Mouse (Mus musculus): ENCODE results near the gene Pla2g2e. TPM values are rescaled to one million over a fixed set of nuclear protein-coding genes. Genes with fewer than 3 reads are reported as not detected.
"Not testable (repeated sequence)": the region's sequence is repeated elsewhere in the genome, so short reads cannot be mapped to it uniquely, and the experiment has no call there.

The Pla2g2e gene
- polyA plus RNA-seq, 1 experiment from 2014 or later: not detected

DNA sequence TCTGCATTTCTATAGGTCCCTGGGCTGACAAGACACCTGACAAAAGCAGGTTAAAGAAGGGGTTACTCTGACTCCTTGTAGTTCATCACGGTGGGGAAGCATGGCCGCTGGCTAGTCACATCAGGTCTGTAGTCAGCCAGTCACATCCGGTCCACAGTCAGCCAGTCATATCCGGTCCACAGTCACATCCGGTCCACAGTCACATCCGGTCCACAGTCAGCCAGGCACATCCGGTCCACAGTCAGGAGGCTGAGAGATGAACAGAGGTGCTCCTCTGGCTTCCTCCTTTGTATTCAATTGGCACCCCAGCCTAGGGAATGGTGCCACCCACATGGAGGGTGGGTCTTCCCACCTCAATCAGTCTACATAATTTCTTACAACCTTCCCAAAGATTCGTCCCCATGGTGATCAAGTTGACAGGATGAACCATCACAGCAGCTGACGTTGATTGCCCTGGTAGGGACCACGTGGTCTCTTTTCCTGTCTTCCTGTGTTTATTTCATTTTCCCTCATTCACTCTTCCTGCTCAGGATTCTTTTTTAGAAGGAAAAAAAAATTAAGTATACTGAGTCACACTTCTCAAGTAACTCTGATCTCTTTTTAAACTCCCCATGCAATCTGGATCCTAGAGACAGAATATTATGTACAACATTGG is 14.3 kb upstream of the Pla2g2e start, which contains the start of gene Pla2g5:
Pla2g5 (minus strand) TSS at position 139 of the 655 bp plus-strand sequence.
- Histone ChIP-seq H3K27ac (replicated peaks) (no peak within 1 kb of the TSS), H3K4me2 (replicated peaks) (no peak within 1 kb of the TSS), H3K4me1 (peaks cover 5% of the 10 kb centered on the region; the same call in 1 of the 2 replicates), H3K27me3 (no peaks in the 10 kb centered on the region), H3K36me3 (no peaks in the 10 kb centered on the region), H3K9ac (replicated peaks) (no peak within 1 kb of the TSS), H3K9me3 (no peaks in the 10 kb centered on the region), H3K4me3 (no peak within 1 kb of the TSS)
- no peak for ATAC-seq (replicated peaks)
- WGBS: 77% methylated on average over 10 of the region's 10 CpGs

DNA sequence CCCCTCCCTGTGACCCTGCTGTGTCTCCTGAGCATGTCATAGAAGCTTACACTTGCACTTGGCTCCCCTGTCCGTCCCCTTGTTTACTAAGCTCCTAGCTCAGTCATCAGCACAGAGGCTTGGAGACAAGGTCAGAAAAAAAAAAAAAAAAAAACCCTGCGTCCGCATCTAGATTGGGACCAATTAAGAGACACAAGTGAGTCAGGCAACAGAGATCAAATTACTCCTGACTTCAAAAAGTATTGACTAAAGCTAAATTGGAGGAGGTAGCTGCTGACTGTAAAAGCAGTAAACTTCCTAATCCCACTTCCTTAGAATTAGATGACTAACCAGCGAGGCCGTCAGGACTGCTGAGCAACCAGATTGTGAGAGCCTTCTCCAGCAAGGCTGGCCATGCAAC is 12.7 kb upstream of the Pla2g2e start:
- no peak overlapping the region for H3K4me3 ChIP-seq
- H3K36me3 ChIP-seq: no peaks in the 10 kb centered on the region
- 42% methylated on average over 5 of the region's 5 CpGs for WGBS
- H3K9ac ChIP-seq (replicated peaks): no peak overlapping the region
- peaks cover 2% of the 10 kb centered on the region; the same call in 1 of the 2 replicates for H3K4me1 ChIP-seq
- no peaks in the 10 kb centered on the region for H3K27me3 ChIP-seq
- no peak for ATAC-seq (replicated peaks)
- H3K9me3 ChIP-seq: no peaks in the 10 kb centered on the region
- H3K27ac ChIP-seq (replicated peaks): no peak overlapping the region
- H3K4me2 ChIP-seq (replicated peaks): no peak overlapping the region

DNA sequence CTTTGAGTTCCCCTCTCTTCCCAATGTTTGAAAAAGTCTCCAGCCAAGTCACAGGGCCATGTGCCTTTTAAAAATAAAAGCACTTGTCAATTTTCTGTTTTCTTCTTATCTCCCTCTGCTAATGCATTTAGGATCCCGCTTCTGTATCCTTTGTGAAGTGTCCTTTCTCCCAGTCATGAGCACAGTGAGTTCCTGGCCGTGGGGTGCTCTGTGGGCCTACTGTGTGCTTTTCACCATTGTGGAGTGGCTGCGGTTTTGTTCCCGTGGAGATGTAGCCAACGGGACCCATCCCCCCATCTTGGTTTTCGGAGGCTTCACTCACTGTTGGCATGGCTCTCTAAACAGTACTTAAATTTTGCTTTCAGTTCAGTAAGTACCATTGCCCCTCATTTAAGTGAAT is 11.8 kb upstream of the Pla2g2e start:
- 69% methylated on average over 6 of the region's 6 CpGs for WGBS
- Histone ChIP-seq H3K4me2 (replicated peaks) (no peak overlapping the region), H3K36me3 (no peaks in the 10 kb centered on the region), H3K27me3 (no peaks in the 10 kb centered on the region), H3K27ac (replicated peaks) (no peak overlapping the region), H3K4me3 (no peak overlapping the region), H3K9me3 (no peaks in the 10 kb centered on the region), H3K4me1 (no peaks in the 10 kb centered on the region), H3K9ac (replicated peaks) (no peak overlapping the region)
- no peak for ATAC-seq (replicated peaks)

DNA sequence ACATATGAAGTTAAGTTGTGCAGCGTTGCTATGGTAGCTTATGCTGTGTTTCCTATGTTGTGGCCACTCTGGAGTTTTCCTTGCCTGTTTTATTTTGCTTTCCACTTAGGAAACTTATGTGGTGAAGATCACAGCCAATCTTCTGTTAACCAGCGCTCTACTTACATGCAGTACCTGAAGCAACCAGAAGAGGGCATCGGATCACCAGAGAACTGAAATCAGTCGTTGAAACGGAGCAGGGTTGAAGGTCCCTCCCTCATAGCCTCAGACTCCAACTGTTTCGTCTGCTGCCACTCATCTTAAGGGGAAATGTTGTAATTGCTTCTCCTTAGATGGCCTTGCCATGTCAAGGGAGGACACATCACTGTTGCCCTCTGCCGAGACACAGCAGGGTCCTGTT is 11.3 kb upstream of the Pla2g2e start:
- ATAC-seq (replicated peaks): no peak
- Histone ChIP-seq H3K4me3 (no peak overlapping the region), H3K27ac (replicated peaks) (no peak overlapping the region), H3K9me3 (no peaks in the 10 kb centered on the region), H3K4me2 (replicated peaks) (no peak overlapping the region), H3K27me3 (no peaks in the 10 kb centered on the region), H3K4me1 (no peaks in the 10 kb centered on the region), H3K36me3 (no peaks in the 10 kb centered on the region), H3K9ac (replicated peaks) (no peak overlapping the region)
- WGBS: 12% methylated on average over 7 of the region's 7 CpGs

DNA sequence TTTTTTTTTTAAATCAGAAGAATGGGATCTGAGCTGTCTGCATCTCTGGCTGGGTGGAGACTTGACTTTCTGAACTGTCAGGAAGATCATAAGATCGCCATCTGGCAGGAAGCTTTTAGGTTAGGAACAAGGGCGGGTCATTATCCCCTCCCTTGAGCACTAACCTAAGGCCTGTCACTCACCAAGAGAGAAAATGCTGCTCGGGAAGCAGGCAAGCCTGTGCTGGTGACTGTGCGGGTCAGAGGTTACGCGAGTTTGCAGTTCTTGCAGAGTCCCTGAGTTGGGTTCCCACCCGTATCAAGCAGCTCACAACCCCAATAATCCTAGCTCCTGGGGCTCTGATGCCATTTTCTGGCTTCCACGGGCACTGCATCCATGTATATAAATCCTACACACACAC is 9.1 kb upstream of the Pla2g2e start:
- no peak overlapping the region for H3K27ac ChIP-seq (replicated peaks)

DNA sequence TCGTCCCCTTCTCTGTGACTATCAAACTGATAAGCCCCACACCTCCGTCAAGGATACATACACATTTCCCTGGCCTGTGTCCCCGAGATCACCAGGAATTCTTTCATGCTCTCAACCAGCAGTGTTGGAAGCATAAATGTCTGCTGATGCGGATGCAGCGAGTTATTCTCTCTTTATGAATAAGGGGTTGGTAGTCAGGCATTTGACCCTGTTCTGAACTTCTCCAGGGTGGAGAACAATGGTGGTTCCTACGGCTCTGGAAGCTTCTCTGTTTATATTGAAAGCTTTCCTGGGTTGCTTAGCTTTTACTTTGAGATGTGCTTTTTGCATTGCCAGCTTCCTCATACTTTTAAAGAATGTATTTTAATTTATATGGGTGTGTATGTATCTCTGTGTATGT is 3.9 kb upstream of the Pla2g2e start, which contains the start of gene Gm13030:
Gm13030 (minus strand) TSS at position 101 of the 400 bp plus-strand sequence.
- Histone ChIP-seq H3K4me3 (no peak within 1 kb of the TSS), H3K27me3 (no peaks in the 10 kb centered on the region), H3K4me1 (no peaks in the 10 kb centered on the region), H3K4me2 (replicated peaks) (no peak within 1 kb of the TSS), H3K27ac (replicated peaks) (no peak within 1 kb of the TSS), H3K9ac (replicated peaks) (no peak within 1 kb of the TSS), H3K36me3 (no peaks in the 10 kb centered on the region), H3K9me3 (no peaks in the 10 kb centered on the region)
- 84% methylated on average over 6 of the region's 6 CpGs for WGBS
- ATAC-seq (replicated peaks): no peak

More for the DNA sequence above, 9.1 kb upstream of the Pla2g2e start:
- Histone ChIP-seq H3K9me3 (no peaks in the 10 kb centered on the region), H3K36me3 (no peaks in the 10 kb centered on the region), H3K4me2 (replicated peaks) (no peak overlapping the region), H3K4me3 (no peak overlapping the region), H3K4me1 (no peaks in the 10 kb centered on the region), H3K27me3 (no peaks in the 10 kb centered on the region), H3K9ac (replicated peaks) (no peak overlapping the region)
- ATAC-seq (replicated peaks): no peak
- WGBS: 57% methylated on average over 8 of the region's 8 CpGs

DNA sequence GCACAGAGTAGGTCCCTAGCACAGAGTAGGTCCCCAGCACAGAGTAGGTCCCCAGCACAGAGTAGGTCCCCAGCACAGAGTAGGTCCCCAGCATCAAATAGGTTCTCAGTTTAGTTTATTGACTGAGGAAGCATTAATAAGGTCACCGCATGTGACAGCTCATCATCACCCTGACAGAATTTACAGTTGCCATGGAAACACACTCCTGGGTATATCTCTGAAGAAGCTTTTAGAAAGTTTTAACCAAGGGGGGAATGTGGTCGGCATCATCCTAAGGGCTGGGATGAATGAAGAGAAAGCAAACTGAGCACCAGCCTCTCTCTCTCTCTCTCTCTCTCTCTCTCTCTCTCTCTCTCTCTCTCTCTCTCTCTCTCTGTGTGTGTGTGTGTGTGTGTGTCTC is 2.5 kb upstream of the Pla2g2e start:
- not testable (repeated sequence) for H3K4me2 ChIP-seq (replicated peaks); H3K36me3 ChIP-seq; H3K27ac ChIP-seq (replicated peaks); ATAC-seq (replicated peaks); H3K9me3 ChIP-seq; H3K4me1 ChIP-seq; H3K4me3 ChIP-seq; H3K9ac ChIP-seq (replicated peaks); H3K27me3 ChIP-seq
- 71% methylated on average over 2 of the region's 2 CpGs for WGBS

DNA sequence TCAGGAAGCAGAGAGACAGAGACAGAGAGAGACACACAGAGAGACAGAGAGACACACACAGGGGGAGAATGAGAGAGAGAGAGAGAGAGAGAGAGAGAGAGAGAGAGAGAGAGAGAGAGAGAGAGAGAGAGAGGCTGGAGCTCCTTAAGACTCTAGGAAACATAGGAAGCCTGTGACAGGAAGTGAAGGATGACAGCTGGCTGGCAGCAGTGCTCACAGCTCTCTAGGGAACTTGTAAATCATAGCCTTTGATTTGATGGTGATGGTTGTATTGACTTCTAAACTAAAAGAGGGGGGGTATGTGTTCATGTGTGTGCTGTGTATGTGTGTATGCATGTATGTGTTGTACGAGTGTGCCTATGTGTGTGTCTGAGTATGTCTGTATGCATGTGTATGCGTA is 1.8 kb upstream of the Pla2g2e start:
- Histone ChIP-seq H3K9ac (replicated peaks) (no peak overlapping the region), H3K27ac (replicated peaks) (no peak overlapping the region), H3K4me3 (no peak overlapping the region), H3K4me1 (no peaks in the 10 kb centered on the region), H3K9me3 (no peaks in the 10 kb centered on the region), H3K4me2 (replicated peaks) (no peak overlapping the region), H3K36me3 (no peaks in the 10 kb centered on the region), H3K27me3 (no peaks in the 10 kb centered on the region)
- WGBS: 99% methylated on average over 2 of the region's 2 CpGs
- ATAC-seq (replicated peaks): no peak

DNA sequence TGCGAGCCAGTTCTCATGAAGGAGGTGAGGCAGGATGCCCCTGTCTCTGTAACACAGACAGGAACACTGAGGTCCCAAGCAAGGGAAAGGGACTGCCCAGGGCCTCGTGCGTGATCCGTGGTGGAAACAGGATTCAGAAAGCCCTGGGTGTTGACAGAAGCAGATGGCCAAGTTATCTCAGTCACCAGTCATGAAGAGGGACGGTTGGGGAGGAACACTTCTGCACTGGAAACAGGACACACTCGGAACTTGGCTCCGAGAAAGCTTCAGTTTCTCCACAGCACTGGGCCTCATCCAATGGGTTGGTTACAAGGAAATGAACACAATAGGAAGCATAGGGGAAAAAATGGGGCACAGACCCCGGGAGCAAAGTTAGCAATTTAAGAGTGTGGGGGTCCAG is 1.0 kb downstream of the Pla2g2e start:
- Histone ChIP-seq H3K9me3 (no peaks in the 10 kb centered on the region), H3K4me3 (no peak overlapping the region), H3K4me2 (replicated peaks) (no peak overlapping the region), H3K9ac (replicated peaks) (no peak overlapping the region), H3K4me1 (0 out of 2 replicates have a peak, but pooled peaks cover 6% of the 10 kb centered on the region), H3K36me3 (no peaks in the 10 kb centered on the region), H3K27ac (replicated peaks) (no peak overlapping the region), H3K27me3 (no peaks in the 10 kb centered on the region)
- WGBS: 67% methylated on average over 8 of the region's 8 CpGs
- no peak for ATAC-seq (replicated peaks)

DNA sequence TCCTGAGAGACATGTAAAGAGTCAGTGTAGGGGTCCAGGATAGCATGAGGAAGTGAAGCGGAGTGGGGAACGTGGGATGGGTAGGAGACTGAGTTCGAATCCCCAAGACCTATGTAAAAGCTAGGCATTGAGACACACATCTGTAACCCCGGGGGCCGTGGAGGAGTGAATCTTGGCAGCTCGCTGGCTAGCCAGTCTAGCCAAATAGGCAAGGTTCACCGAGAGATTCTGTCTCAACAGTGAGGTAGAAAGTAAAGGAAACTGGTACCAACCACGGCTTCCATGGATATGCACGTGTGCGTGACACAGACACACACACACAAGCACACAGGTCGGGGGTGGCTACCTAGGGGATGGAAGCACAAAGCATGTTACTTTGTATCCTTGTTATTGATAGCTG is 2.1 kb downstream of the Pla2g2e start:
- Histone ChIP-seq H3K9ac (replicated peaks) (no peak overlapping the region), H3K4me2 (replicated peaks) (no peak overlapping the region), H3K36me3 (no peaks in the 10 kb centered on the region), H3K4me1 (0 out of 2 replicates have a peak, but pooled peaks cover 6% of the 10 kb centered on the region), H3K9me3 (no peaks in the 10 kb centered on the region), H3K27me3 (no peaks in the 10 kb centered on the region), H3K4me3 (no peak overlapping the region), H3K27ac (replicated peaks) (no peak overlapping the region)
- no peak for ATAC-seq (replicated peaks)
- WGBS: 87% methylated on average over 11 of the region's 11 CpGs

DNA sequence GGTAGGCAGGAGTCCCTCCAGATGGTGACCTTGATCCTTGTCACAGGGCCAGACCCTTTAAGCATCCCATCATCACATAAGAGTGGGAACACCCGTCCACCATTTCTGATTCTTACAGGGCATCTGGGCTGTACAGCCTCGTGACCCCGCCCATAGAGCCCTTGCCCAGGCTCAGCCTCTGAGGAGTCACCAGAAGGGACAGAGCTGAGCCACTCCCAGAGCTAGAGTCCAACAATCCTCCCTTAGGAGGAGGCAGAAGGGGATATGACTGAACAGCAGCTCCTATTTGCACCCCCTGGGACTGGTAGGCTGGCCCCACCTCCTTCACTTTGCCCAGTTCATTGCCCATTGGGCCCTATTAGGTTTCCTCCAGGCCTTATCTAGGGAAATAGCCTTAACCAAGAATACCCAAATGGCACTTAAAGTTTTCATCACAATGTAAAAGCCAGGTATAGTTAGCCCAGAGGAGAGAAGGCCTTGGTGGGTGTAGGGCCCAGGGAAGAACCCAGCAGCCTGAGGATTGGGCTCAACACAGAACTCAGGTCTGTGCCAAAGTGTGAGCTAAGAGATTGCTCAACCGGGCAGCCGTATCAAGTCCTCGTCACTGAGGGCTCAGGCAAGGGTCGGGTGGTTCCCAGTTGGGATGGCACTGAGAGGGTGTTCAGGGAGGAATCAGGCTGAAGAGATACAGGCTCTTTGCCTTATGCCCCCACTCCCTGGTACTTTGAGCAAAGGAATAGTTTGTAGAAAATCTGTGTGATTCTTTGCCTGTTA is 3.3 kb downstream of the Pla2g2e start:
- Histone ChIP-seq H3K4me3 (no peak overlapping the region), H3K27me3 (no peaks in the 10 kb centered on the region), H3K9ac (replicated peaks) (no peak overlapping the region), H3K4me2 (replicated peaks) (no peak overlapping the region), H3K4me1 (0 out of 2 replicates have a peak, but pooled peaks cover 6% of the 10 kb centered on the region), H3K9me3 (no peaks in the 10 kb centered on the region), H3K36me3 (no peaks in the 10 kb centered on the region), H3K27ac (replicated peaks) (no peak overlapping the region)
- 81% methylated on average over 7 of the region's 7 CpGs for WGBS
- ATAC-seq (replicated peaks): no peak

DNA sequence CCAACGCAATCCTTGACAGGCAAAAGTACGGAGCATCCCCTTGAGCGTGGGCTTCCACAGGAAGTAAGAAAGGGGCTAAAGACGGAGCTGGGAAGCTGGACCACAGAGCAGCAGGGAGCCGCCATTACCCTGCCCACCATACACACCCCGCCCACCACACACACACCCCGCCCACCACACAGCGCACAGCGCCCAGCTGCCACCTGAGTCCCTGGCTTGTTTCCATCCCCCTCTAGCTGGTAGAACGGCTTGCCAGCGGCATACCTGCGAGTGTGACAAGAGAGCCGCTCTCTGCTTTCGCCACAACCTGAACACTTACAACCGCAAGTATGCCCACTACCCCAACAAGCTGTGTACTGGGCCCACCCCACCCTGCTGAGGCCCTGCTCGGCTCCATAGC is 4.4 kb downstream of the Pla2g2e start:
- H3K27me3 ChIP-seq: no peaks in the 10 kb centered on the region
- no peaks in the 10 kb centered on the region for H3K36me3 ChIP-seq
- H3K4me2 ChIP-seq (replicated peaks): peak overlapping the region; percentile 10; the same call in 1 of the 2 replicates
- H3K9me3 ChIP-seq: no peaks in the 10 kb centered on the region
- no peak overlapping the region for H3K4me3 ChIP-seq
- WGBS: 12% methylated on average over 16 of the region's 16 CpGs
- no peak for ATAC-seq (replicated peaks)
- no peak overlapping the region for H3K27ac ChIP-seq (replicated peaks)
- 0 out of 2 replicates have a peak, but pooled peaks cover 6% of the 10 kb centered on the region for H3K4me1 ChIP-seq
- H3K9ac ChIP-seq (replicated peaks): no peak overlapping the region
